Mouse (Mus musculus) cerebellum, adult 2 months (tissue): ENCODE results near the gene Rest.

Experiments used
- CTCF ChIP-seq: fragments of 200-500 bp; IDR thresholded peaks from 2 replicates; pipeline ENCODE4 v1.5.1; 2011; ENCODE audit warnings: low read depth, mild to moderate bottlenecking, control low read depth, low read length, moderate library complexity, borderline replicate concordance; ENCODE audit not compliant: insufficient read depth
- POLR2A ChIP-seq: fragments of 200-500 bp; IDR thresholded peaks from 2 replicates; pipeline ENCODE4 v1.6.1; 2011; ENCODE audit warnings: low read length, control low read depth, borderline replicate concordance; ENCODE audit not compliant: insufficient read depth

DNA sequence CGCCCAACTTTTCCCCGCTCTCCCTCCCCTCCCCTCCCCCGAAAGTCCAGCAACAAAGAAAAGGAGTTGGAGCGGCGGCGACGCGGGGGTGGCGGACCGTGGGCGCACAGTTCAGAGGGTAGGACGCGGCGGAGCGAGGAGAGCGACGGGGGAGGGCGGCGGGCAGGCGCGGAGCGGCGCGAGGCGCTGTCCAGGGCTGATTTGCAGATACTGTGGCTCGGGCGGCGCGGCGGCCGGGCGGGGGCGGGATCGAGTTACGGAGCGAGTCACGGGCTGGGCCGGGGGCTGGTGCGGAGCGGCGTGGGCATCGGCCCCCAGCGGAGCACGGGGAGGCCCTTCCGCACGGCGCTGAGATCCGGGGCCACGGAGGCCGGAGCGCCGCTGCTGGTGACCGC is 377 bp downstream of the Rest start:
- TF ChIP-seq CTCF, result no peak
- TF ChIP-seq POLR2A, result no peak
